Mouse (Mus musculus): Measurements from ENCODE around the gene Myh3.
A peak's percentile ranks its signal among the peaks of the same experiment; 100 is the strongest.

GRCm38 (mm10) chr11:67083712-67084340 is 5.7 kb downstream of the Myh3 start:
- 0 out of 2 replicates have a peak, but pooled peaks have one; percentile 23 for TF ChIP-seq CTCF (IDR thresholded peaks at IDR 0.05; ENCODE audit: borderline replicate concordance, extremely low read depth, insufficient read depth, insufficient read length)
- no peak for TF ChIP-seq POLR2A (IDR thresholded peaks at IDR 0.05; ENCODE audit: borderline replicate concordance, extremely low read depth, insufficient read depth, insufficient read length, poor library complexity, severe bottlenecking)
